Mouse (Mus musculus) MEL (cell line): ENCODE measurements at regions not wholly inside any gene's neighbourhood (a gene's known extent, or its start where the extent isn't known, plus 50 kb on each side); places are given as distances from the start of the nearest gene placed in this dataset.

Experiments
- BHLHE40 ChIP-seq: IDR thresholded peaks from 2 replicates; pipeline ENCODE4 v1.6.1; 2012; ENCODE audit warnings: low read depth, mild to moderate bottlenecking, inconsistent platforms, low read length, improper control_type of control experiment, borderline replicate concordance
- CHD2 ChIP-seq: IDR thresholded peaks from 2 replicates; pipeline ENCODE4 v1.6.1; 2011; ENCODE audit warnings: low read length, improper control_type of control experiment
- CTCF ChIP-seq, 3 experiments: IDR thresholded peaks in 2 of 3; conservative IDR thresholded peaks in 1 of 3; 2 replicates each; pipeline ENCODE4 v1.5.1; 2011 to 2012; ENCODE audit warnings: low read length in 3 of 3, low read depth in 2 of 3, mild to moderate bottlenecking in 2 of 3, improper control_type of control experiment in 1 of 3, inconsistent platforms in 1 of 3, mixed read lengths in 1 of 3, moderate library complexity in 1 of 3; ENCODE audit not compliant: control insufficient read depth in 1 of 3, insufficient read depth in 1 of 3, poor library complexity in 1 of 3, severe bottlenecking in 1 of 3
- ELF1 ChIP-seq: IDR thresholded peaks from 2 replicates; pipeline ENCODE4 v1.6.1; 2014; ENCODE audit warnings: low read depth, mild to moderate bottlenecking, inconsistent platforms, low read length, improper control_type of control experiment, moderate library complexity
- EP300 ChIP-seq, 2 experiments: IDR thresholded peaks; 2 replicates each; pipeline ENCODE4 v1.6.1; 2011; ENCODE audit warnings: improper control_type of control experiment in 2 of 2, low read length in 2 of 2, low read depth in 1 of 2, mild to moderate bottlenecking in 1 of 2
- GABPA ChIP-seq: IDR thresholded peaks from 2 replicates; pipeline ENCODE4 v1.6.1; 2012; ENCODE audit warnings: low read depth, mild to moderate bottlenecking, inconsistent platforms, low read length, improper control_type of control experiment, moderate library complexity
- POLR2A ChIP-seq, 2 experiments: IDR thresholded peaks; 2 replicates each; pipeline ENCODE4 v1.6.1; 2011 to 2012; ENCODE audit warnings: low read length in 2 of 2, mild to moderate bottlenecking in 2 of 2, control low read depth in 1 of 2, improper control_type of control experiment in 1 of 2, low read depth in 1 of 2, moderate library complexity in 1 of 2; ENCODE audit not compliant: control insufficient read depth in 1 of 2, insufficient read depth in 1 of 2, poor library complexity in 1 of 2
- POLR2AphosphoS2 ChIP-seq: IDR thresholded peaks from 2 replicates; pipeline ENCODE4 v1.6.1; 2011; ENCODE audit warnings: low read length, improper control_type of control experiment
- RCOR1 ChIP-seq: IDR thresholded peaks from 2 replicates; pipeline ENCODE4 v1.6.1; 2012; ENCODE audit warnings: low read depth, mild to moderate bottlenecking, inconsistent platforms, low read length, improper control_type of control experiment
- SIN3A ChIP-seq: IDR thresholded peaks from 2 replicates; pipeline ENCODE4 v1.6.1; 2012; ENCODE audit warnings: low read length, improper control_type of control experiment, inconsistent platforms
- ZC3H11A ChIP-seq: IDR thresholded peaks from 2 replicates; pipeline ENCODE4 v1.6.1; 2012; ENCODE audit warnings: low read depth, mild to moderate bottlenecking, inconsistent platforms, low read length, improper control_type of control experiment
- ZKSCAN1 ChIP-seq: IDR thresholded peaks from 2 replicates; pipeline ENCODE4 v1.6.1; 2012; ENCODE audit warnings: low read depth, mild to moderate bottlenecking, inconsistent platforms, low read length, improper control_type of control experiment, moderate library complexity

- TF ChIP-seq ELF1 (no peak), POLR2AphosphoS2 (no peak), EP300 (IDR thresholded peaks at IDR 0.05; ENCODE audit: low read depth in 1 of 2, low read length in 2 of 2) (no peak), GABPA (no peak), CTCF (IDR thresholded peaks at IDR 0.05 in 2 of 3, conservative IDR thresholded peaks at IDR 0.05 in 1 of 3; ENCODE audit: control insufficient read depth in 1 of 3, insufficient read depth in 1 of 3, low read depth in 2 of 3, low read length in 3 of 3, poor library complexity in 1 of 3, severe bottlenecking in 1 of 3) (no peak), ZC3H11A (no peak), BHLHE40 (no peak), ZKSCAN1 (no peak), RCOR1 (no peak), POLR2A (IDR thresholded peaks at IDR 0.05; ENCODE audit: control insufficient read depth in 1 of 2, insufficient read depth in 1 of 2, low read depth in 1 of 2, low read length in 2 of 2, poor library complexity in 1 of 2) (no peak), SIN3A (no peak), CHD2 (no peak)
Observed at GRCm38 (mm10) chr3:38783051-38783450, 103.7 kb upstream of the Fat4 start.
